Mouse (Mus musculus) embryonic facial prominence, embryonic 13.5 days (tissue): Measurements from ENCODE around the gene Vmn2r100. TPM values are rescaled to one million over a fixed set of nuclear protein-coding genes. Genes with fewer than 3 reads are reported as not detected.

ENCODE experiments used
- ATAC-seq: fragments of 200-750 bp; cut with Nextera tagmentation; 2 replicates; pipeline ENCODE4 v1.8.0; 2017; ENCODE audit warnings: low read depth; ENCODE audit not compliant: insufficient number of reproducible peaks, insufficient read depth, low FRiP score, low TSS enrichment
- H3K27ac ChIP-seq: fragments of 300-500 bp; sonication (generic); 2 replicates; pipeline ENCODE4 v1.5.1; 2015; ENCODE audit warnings: moderate library complexity, mild to moderate bottlenecking, inconsistent platforms
- H3K27me3 ChIP-seq: fragments of 300-500 bp; sonication (generic); 2 replicates; pipeline ENCODE4 v1.6.1; 2015; ENCODE audit warnings: mild to moderate bottlenecking, inconsistent platforms
- H3K36me3 ChIP-seq: fragments of 300-500 bp; sonication (generic); 2 replicates; pipeline ENCODE4 v1.6.1; 2015; ENCODE audit warnings: mild to moderate bottlenecking, inconsistent platforms
- H3K4me1 ChIP-seq: fragments of 300-500 bp; sonication (generic); 2 replicates; pipeline ENCODE4 v1.6.1; 2015; ENCODE audit warnings: inconsistent platforms
- H3K4me2 ChIP-seq: fragments of 300-500 bp; sonication (generic); 2 replicates; pipeline ENCODE4 v1.6.1; 2015; ENCODE audit warnings: moderate library complexity, mild to moderate bottlenecking, inconsistent platforms
- H3K4me3 ChIP-seq: fragments of 300-500 bp; sonication (generic); 2 replicates; pipeline ENCODE4 v1.5.1; 2015; ENCODE audit warnings: mild to moderate bottlenecking, inconsistent platforms
- H3K9ac ChIP-seq: fragments of 300-500 bp; sonication (generic); 2 replicates; pipeline ENCODE4 v1.6.1; 2015; ENCODE audit warnings: mild to moderate bottlenecking, inconsistent platforms
- H3K9me3 ChIP-seq: fragments of 300-500 bp; sonication (generic); 2 replicates; pipeline ENCODE4 v1.6.1; 2016; ENCODE audit warnings: inconsistent platforms
- polyA plus RNA-seq: library from polyadenylated mRNA; unstranded; fragments of >200 nt; fragmentation: Nextera tagmentation; extraction: Ambion mirVana; gene quantifications from 2 replicates; pipeline ENCODE4 v1.2.1, GENCODE M21; 2015

The Vmn2r100 gene
- not detected in 2 replicates for polyA plus RNA-seq

- ATAC-seq = no peak
- H3K9me3 ChIP-seq = no peaks in the 10 kb centered on the region
- no peak within 1 kb of the TSS for H3K27ac ChIP-seq
Observed at GRCm38 (mm10) chr17:19504432-19504831, at the start of gene Vmn2r100. Gene Vmn2r100, plus strand, starts transcription at chr17:19504732.

GRCm38 (mm10) chr17:19482866-19483265 is 21.7 kb upstream of the Vmn2r100 start:
- Histone ChIP-seq H3K27ac (no peak overlapping the region), H3K4me2 (no peak overlapping the region), H3K9me3 (peaks cover 10% of the 10 kb centered on the region; the same call in 1 of the 2 replicates), H3K27me3 (no peaks in the 10 kb centered on the region), H3K4me1 (no peaks in the 10 kb centered on the region), H3K36me3 (no peaks in the 10 kb centered on the region), H3K4me3 (no peak overlapping the region), H3K9ac (no peak overlapping the region)
- no peak for ATAC-seq

More at GRCm38 (mm10) chr17:19504432-19504831, at the start of gene Vmn2r100:
- Histone ChIP-seq H3K36me3 (no peaks in the 10 kb centered on the region), H3K9ac (no peak within 1 kb of the TSS), H3K4me2 (no peak within 1 kb of the TSS), H3K4me3 (no peak within 1 kb of the TSS), H3K27me3 (no peaks in the 10 kb centered on the region), H3K4me1 (no peaks in the 10 kb centered on the region)

- H3K36me3 ChIP-seq = no peaks in the 10 kb centered on the region
- H3K4me1 ChIP-seq = no peaks in the 10 kb centered on the region
- no peak within 1 kb of the TSS for H3K9ac ChIP-seq
- no peak for ATAC-seq
- no peak within 1 kb of the TSS for H3K4me2 ChIP-seq
- H3K9me3 ChIP-seq = no peaks in the 10 kb centered on the region
- no peaks in the 10 kb centered on the region for H3K27me3 ChIP-seq
- H3K27ac ChIP-seq = no peak within 1 kb of the TSS
- H3K4me3 ChIP-seq = no peak within 1 kb of the TSS
Observed at GRCm38 (mm10) chr17:19576927-19577326, 72.4 kb downstream of the Vmn2r100 start, which contains the start of gene Vmn2r101. Gene Vmn2r101, plus strand, starts transcription at chr17:19577227.

Other genes starting within 250 kb of the Vmn2r100 start
- not detected in 2 replicates for gene Vmn2r99, start 142.8 kb upstream of the Vmn2r100 start, polyA plus RNA-seq
- not detected in 2 replicates for gene Vmn2r101, start 72.5 kb downstream of the Vmn2r100 start, polyA plus RNA-seq
- not detected in 2 replicates for gene Vmn2r102, start 155.6 kb downstream of the Vmn2r100 start, polyA plus RNA-seq